Mouse (Mus musculus): Measurements from ENCODE around the gene Pcsk6.
"Not testable (repeated sequence)": the region's sequence is repeated elsewhere in the genome, so short reads cannot be mapped to it uniquely, and the experiment has no call there.

Pcsk6 gene

GRCm38 (mm10) chr7:65881290-65881688 is 19.8 kb downstream of the Pcsk6 start:
- no peak for DNase-seq (ENCODE audit: low read depth, low spot score)

GRCm38 (mm10) chr7:65884928-65885327 is 23.4 kb downstream of the Pcsk6 start:
- DNase-seq (ENCODE audit: low read depth, low spot score), result no peak

GRCm38 (mm10) chr7:65885819-65886218 is 24.3 kb downstream of the Pcsk6 start:
- DNase-seq (ENCODE audit: low read depth, low spot score), result no peak

GRCm38 (mm10) chr7:65891831-65892230 is 30.3 kb downstream of the Pcsk6 start:
- no peak for DNase-seq (ENCODE audit: low read depth, low spot score)

- DNase-seq (ENCODE audit: low read depth, low spot score), result no peak
These were observed 30.8 kb downstream of the Pcsk6 start for GRCm38 (mm10) chr7:65892264-65892828.

GRCm38 (mm10) chr7:65893546-65893945 is 32.0 kb downstream of the Pcsk6 start:
- no peak for DNase-seq (ENCODE audit: low read depth, low spot score)

- no peak for DNase-seq (ENCODE audit: low read depth, low spot score)
These were observed 33.7 kb downstream of the Pcsk6 start for GRCm38 (mm10) chr7:65895262-65895661.

- DNase-seq (ENCODE audit: low read depth, low spot score), result no peak
These were observed 39.7 kb downstream of the Pcsk6 start for GRCm38 (mm10) chr7:65901231-65901630.

GRCm38 (mm10) chr7:65902471-65903180 is 41.1 kb downstream of the Pcsk6 start:
- no peak for DNase-seq (ENCODE audit: low read depth, low spot score)

GRCm38 (mm10) chr7:65903456-65903855 is 41.9 kb downstream of the Pcsk6 start:
- DNase-seq (ENCODE audit: low read depth, low spot score), result no peak

- DNase-seq (ENCODE audit: low read depth, low spot score), result no peak
These were observed 45.2 kb downstream of the Pcsk6 start for GRCm38 (mm10) chr7:65906528-65907272.

- no peak for DNase-seq (ENCODE audit: low read depth, low spot score)
These were observed 48.0 kb downstream of the Pcsk6 start for GRCm38 (mm10) chr7:65909343-65910127.

GRCm38 (mm10) chr7:65913088-65913610 is 51.6 kb downstream of the Pcsk6 start:
- no peak for DNase-seq (ENCODE audit: low read depth, low spot score)

GRCm38 (mm10) chr7:65914761-65915301 is 53.3 kb downstream of the Pcsk6 start:
- no peak for DNase-seq (ENCODE audit: low read depth, low spot score)

- no peak for DNase-seq (ENCODE audit: low read depth, low spot score)
These were observed 54.3 kb downstream of the Pcsk6 start for GRCm38 (mm10) chr7:65915821-65916220.

GRCm38 (mm10) chr7:65916566-65916965 is 55.0 kb downstream of the Pcsk6 start:
- DNase-seq (ENCODE audit: low read depth, low spot score), result no peak

- no peak for DNase-seq (ENCODE audit: low read depth, low spot score)
These were observed 56.9 kb downstream of the Pcsk6 start for GRCm38 (mm10) chr7:65918431-65918830.

- no peak for DNase-seq (ENCODE audit: low read depth, low spot score)
These were observed 67.9 kb downstream of the Pcsk6 start for GRCm38 (mm10) chr7:65929398-65929797.

GRCm38 (mm10) chr7:65930478-65930877 is 68.9 kb downstream of the Pcsk6 start:
- DNase-seq (ENCODE audit: low read depth, low spot score), result no peak

GRCm38 (mm10) chr7:65934238-65934970 is 72.9 kb downstream of the Pcsk6 start:
- DNase-seq (ENCODE audit: low read depth, low spot score), result not testable (repeated sequence)

- DNase-seq (ENCODE audit: low read depth, low spot score), result no peak
These were observed 73.7 kb downstream of the Pcsk6 start for GRCm38 (mm10) chr7:65935211-65935610.

Measured in CD4-positive, CD25-positive, alpha-beta regulatory T cell, adult 2 months (primary cell).